Mouse (Mus musculus) common myeloid progenitor, adult 5-6 weeks (primary cell): ENCODE data around the gene Hmgcr. TPM values are rescaled to one million over a fixed set of nuclear protein-coding genes. Genes with fewer than 3 reads are reported as not detected.

Experiments used
- ATAC-seq: replicated peaks from 2 replicates; pipeline ENCODE4 v1.8.0; 2016; ENCODE audit warnings: low read depth, mild to moderate bottlenecking, moderate TSS enrichment, inconsistent platforms; ENCODE audit not compliant: poor library complexity, severe bottlenecking
- total RNA-seq: library from RNA; stranded (forward); fragments of 200-1000, 187-1606 nt; gene quantifications from 2 replicates; pipeline ENCODE4 v1.2.3, GENCODE M21; 2017

Gene Hmgcr
- 47.4 and 59.1 TPM in 2 replicates for total RNA-seq

GRCm38 (mm10) chr13:96670406-96671077 is at the start of gene Hmgcr:
Hmgcr (minus strand) TSS chr13:96670936.
- ATAC-seq, result peak; percentile 99

GRCm38 (mm10) chr13:96720003-96720402 is 49.3 kb upstream of the Hmgcr start:
- ATAC-seq, result no peak

- no peak for ATAC-seq
Measured at GRCm38 (mm10) chr13:96717821-96718220, 47.1 kb upstream of the Hmgcr start.

- ATAC-seq, result no peak
Measured at GRCm38 (mm10) chr13:96716311-96716710, 45.6 kb upstream of the Hmgcr start.

- no peak for ATAC-seq
Measured at GRCm38 (mm10) chr13:96709269-96710233, 38.8 kb upstream of the Hmgcr start.

GRCm38 (mm10) chr13:96702567-96703278 is 32.0 kb upstream of the Hmgcr start:
- ATAC-seq, result no peak

- ATAC-seq, result peak; percentile 100
Measured at GRCm38 (mm10) chr13:96697805-96698586, 27.3 kb upstream of the Hmgcr start.

- ATAC-seq, result no peak
Measured at GRCm38 (mm10) chr13:96695428-96695827, 24.7 kb upstream of the Hmgcr start.

GRCm38 (mm10) chr13:96689901-96690300 is 19.2 kb upstream of the Hmgcr start:
- ATAC-seq, result no peak

- no peak for ATAC-seq
Measured at GRCm38 (mm10) chr13:96687261-96687660, 16.5 kb upstream of the Hmgcr start.

GRCm38 (mm10) chr13:96684779-96685178 is 14.0 kb upstream of the Hmgcr start:
- no peak for ATAC-seq

- ATAC-seq, result no peak
Measured at GRCm38 (mm10) chr13:96681088-96681620, 10.4 kb upstream of the Hmgcr start.

- ATAC-seq, result no peak
Measured at GRCm38 (mm10) chr13:96680163-96681087, 9.7 kb upstream of the Hmgcr start.

GRCm38 (mm10) chr13:96678616-96679015 is 7.9 kb upstream of the Hmgcr start:
- no peak for ATAC-seq

GRCm38 (mm10) chr13:96677071-96677470 is 6.3 kb upstream of the Hmgcr start:
- ATAC-seq, result 0 out of 2 replicates have a peak, but pooled peaks have one; percentile 29

- no peak for ATAC-seq
Measured at GRCm38 (mm10) chr13:96675756-96676155, 5.0 kb upstream of the Hmgcr start.

- no peak for ATAC-seq
Measured at GRCm38 (mm10) chr13:96673817-96674216, 3.1 kb upstream of the Hmgcr start.

- no peak for ATAC-seq
Measured at GRCm38 (mm10) chr13:96672276-96672675, 1.5 kb upstream of the Hmgcr start.

- ATAC-seq, result no peak
Measured at GRCm38 (mm10) chr13:96671906-96672234, 1.1 kb upstream of the Hmgcr start.
